Mouse (Mus musculus): Measurements from ENCODE around the gene Timp3.

- TF ChIP-seq CTCF (conservative IDR thresholded peaks at IDR 0.05; ENCODE audit: low read length) (no peak), NANOG (IDR thresholded peaks at IDR 0.05; ENCODE audit: borderline replicate concordance, low read length) (no peak)
Observed at GRCm38 (mm10) chr10:86313448-86313847, 13.3 kb downstream of the Timp3 start.

All from E14TG2a.4 (cell line).